Mouse (Mus musculus): Measurements from ENCODE around the gene Glis2. TPM values are rescaled to one million over a fixed set of nuclear protein-coding genes. Genes with fewer than 3 reads are reported as not detected.

The Glis2 gene
- polyA plus RNA-seq, 1 experiment, result 29.6 TPM

DNA sequence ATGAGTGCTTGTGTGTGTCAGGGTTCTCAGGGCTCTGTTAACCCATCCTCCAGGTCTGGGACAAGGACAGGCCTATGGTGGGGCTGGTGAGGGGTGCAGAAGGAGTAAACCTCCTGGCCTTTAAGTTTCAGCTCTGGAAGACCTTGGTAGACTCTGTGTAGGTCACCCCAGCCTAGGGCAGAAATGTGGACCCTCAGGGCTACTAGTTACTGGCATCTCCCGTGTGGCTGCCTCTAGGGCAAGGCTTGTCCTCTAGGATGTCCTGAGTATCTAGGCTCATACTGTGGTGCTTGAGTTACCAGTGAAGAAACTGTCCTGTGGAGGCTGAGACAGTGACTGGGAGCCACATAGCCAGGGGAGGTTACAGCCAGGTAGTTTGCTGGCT lies 8.9 kb downstream of the Glis2 start:
- Histone ChIP-seq H3K79me2 (ENCODE audit: control insufficient read depth, insufficient read depth) (peaks cover 97% of the 10 kb centered on the region), H3ac (ENCODE audit: control insufficient read depth, insufficient read length) (no peak overlapping the region), H3K4me2 (ENCODE audit: low read depth) (no peak overlapping the region), H3K27me3 (ENCODE audit: control insufficient read depth, insufficient read depth, insufficient read length) (no peaks in the 10 kb centered on the region), H3K4me3 (no peak overlapping the region), H3K36me3 (ENCODE audit: control insufficient read depth, insufficient read depth) (no peaks in the 10 kb centered on the region)
- no peak for TF ChIP-seq USF1 (IDR thresholded peaks at IDR 0.05; ENCODE audit: low read depth)
- TF ChIP-seq TCF12 (IDR thresholded peaks at IDR 0.05; ENCODE audit: insufficient read depth, poor library complexity, severe bottlenecking), result no peak
- no peak for TF ChIP-seq POLR2A (IDR thresholded peaks at IDR 0.05; ENCODE audit: insufficient read length, low read depth)
- no peak for TF ChIP-seq CEBPB (IDR thresholded peaks at IDR 0.05; ENCODE audit: insufficient read depth, poor library complexity, severe bottlenecking)
- TF ChIP-seq MYOG (IDR thresholded peaks at IDR 0.05; ENCODE audit: control insufficient read depth in 1 of 3, insufficient read depth in 1 of 3, insufficient read length in 2 of 3, low read depth in 2 of 3), result no peak
- TF ChIP-seq TCF3 (IDR thresholded peaks at IDR 0.05; ENCODE audit: insufficient read length, low read depth), result no peak
- TF ChIP-seq E2F4 (IDR thresholded peaks at IDR 0.05; ENCODE audit: insufficient read depth), result no peak
- TF ChIP-seq MYOD1 (IDR thresholded peaks at IDR 0.05; ENCODE audit: control insufficient read depth in 1 of 3, insufficient read length in 2 of 3, low read depth in 2 of 3), result no peak

DNA sequence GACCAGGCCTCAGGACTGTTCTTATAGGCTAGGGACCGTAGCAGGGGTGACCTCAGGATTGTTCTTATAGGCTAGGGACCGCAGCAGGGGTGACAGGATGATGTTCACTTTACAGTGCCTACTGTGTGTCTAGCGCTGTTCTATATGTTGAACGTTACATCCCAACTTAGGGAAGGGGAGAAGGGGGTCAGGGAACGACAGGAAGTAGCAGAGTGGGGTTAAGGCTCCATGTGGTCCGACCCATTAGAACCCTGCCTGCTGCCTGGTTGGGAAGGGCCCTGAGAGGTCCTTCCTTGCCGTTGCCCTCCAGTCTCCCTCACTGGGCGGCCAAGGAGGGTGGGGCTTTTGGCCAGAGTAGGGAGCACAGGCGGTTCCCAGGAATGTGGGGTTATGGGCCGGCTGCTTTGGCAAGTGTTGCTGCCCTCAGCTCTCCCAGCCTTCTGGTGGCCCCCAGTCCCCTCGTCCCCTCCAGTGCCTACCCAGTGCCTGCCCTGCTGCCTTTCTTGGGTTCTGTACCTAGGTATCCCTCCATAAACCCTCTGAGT lies 9.9 kb downstream of the Glis2 start:
- no peak for TF ChIP-seq MYOG (IDR thresholded peaks at IDR 0.05; ENCODE audit: control insufficient read depth in 1 of 3, insufficient read depth in 1 of 3, insufficient read length in 2 of 3, low read depth in 2 of 3)
- no peak for TF ChIP-seq E2F4 (IDR thresholded peaks at IDR 0.05; ENCODE audit: insufficient read depth)
- TF ChIP-seq SRF (IDR thresholded peaks at IDR 0.05; ENCODE audit: control insufficient read depth, insufficient read length, low read depth), result no peak
- TF ChIP-seq POLR2A (IDR thresholded peaks at IDR 0.05; ENCODE audit: insufficient read length, low read depth), result no peak
- no peak for TF ChIP-seq USF1 (IDR thresholded peaks at IDR 0.05; ENCODE audit: low read depth)
- TF ChIP-seq MAX (IDR thresholded peaks at IDR 0.05; ENCODE audit: low read depth), result no peak
- TF ChIP-seq REST (IDR thresholded peaks at IDR 0.05; ENCODE audit: insufficient read depth, insufficient read length), result no peak
- no peak for TF ChIP-seq TCF12 (IDR thresholded peaks at IDR 0.05; ENCODE audit: insufficient read depth, poor library complexity, severe bottlenecking)
- no peak for TF ChIP-seq MYOD1 (IDR thresholded peaks at IDR 0.05; ENCODE audit: control insufficient read depth in 1 of 3, insufficient read length in 2 of 3, low read depth in 2 of 3)
- no peak for TF ChIP-seq CEBPB (IDR thresholded peaks at IDR 0.05; ENCODE audit: insufficient read depth, poor library complexity, severe bottlenecking)
- no peak for TF ChIP-seq POLR2AphosphoS2 (IDR thresholded peaks at IDR 0.05; ENCODE audit: insufficient read length, low read depth)
- TF ChIP-seq TCF3 (IDR thresholded peaks at IDR 0.05; ENCODE audit: insufficient read length, low read depth), result no peak
- Histone ChIP-seq H3K27me3 (ENCODE audit: control insufficient read depth, insufficient read depth, insufficient read length) (no peaks in the 10 kb centered on the region), H3ac (ENCODE audit: control insufficient read depth, insufficient read length) (no peak overlapping the region), H3K79me2 (ENCODE audit: control insufficient read depth, insufficient read depth) (peaks cover 94% of the 10 kb centered on the region), H3K4me2 (ENCODE audit: low read depth) (peak overlapping the region; percentile 30), H3K4me3 (no peak overlapping the region), H3K36me3 (ENCODE audit: control insufficient read depth, insufficient read depth) (peaks cover 5% of the 10 kb centered on the region)

DNA sequence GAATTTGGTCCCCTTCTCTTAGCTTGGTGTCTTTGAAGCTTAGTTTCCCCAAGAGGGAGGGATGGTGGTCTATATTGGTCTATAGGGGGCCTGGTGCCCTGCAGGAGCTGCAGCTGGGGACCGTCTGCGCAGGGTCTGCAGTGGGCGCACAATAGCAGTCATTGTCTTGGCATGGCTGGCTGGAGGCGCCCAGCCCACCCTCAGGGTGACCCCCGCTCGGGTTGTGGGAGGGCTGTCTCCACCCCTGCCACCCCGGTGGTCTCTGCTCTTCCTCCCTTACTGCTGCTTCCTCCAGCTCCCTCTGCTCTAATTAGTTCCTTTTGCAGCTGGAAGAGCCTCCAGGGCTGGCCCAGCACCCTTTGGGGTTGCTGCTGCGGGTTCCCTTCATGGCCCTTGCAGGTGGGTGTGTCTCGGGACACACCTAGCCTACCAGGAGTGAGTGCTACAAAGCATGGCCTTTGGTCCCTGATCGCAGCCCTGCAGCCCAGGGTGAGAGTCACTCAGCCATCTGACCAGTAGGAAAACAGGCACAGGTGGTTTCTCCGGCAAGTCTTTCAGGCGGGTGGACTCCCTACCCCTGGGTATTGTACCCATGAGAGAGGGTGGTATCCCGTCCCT lies 11.1 kb downstream of the Glis2 start:
- no peak for TF ChIP-seq POLR2A (IDR thresholded peaks at IDR 0.05; ENCODE audit: insufficient read length, low read depth)
- no peak for TF ChIP-seq REST (IDR thresholded peaks at IDR 0.05; ENCODE audit: insufficient read depth, insufficient read length)
- TF ChIP-seq E2F4 (IDR thresholded peaks at IDR 0.05; ENCODE audit: insufficient read depth), result no peak
- no peak for TF ChIP-seq MYOG (IDR thresholded peaks at IDR 0.05; ENCODE audit: control insufficient read depth in 1 of 3, insufficient read depth in 1 of 3, insufficient read length in 2 of 3, low read depth in 2 of 3)
- TF ChIP-seq TCF12 (IDR thresholded peaks at IDR 0.05; ENCODE audit: insufficient read depth, poor library complexity, severe bottlenecking), result no peak
- TF ChIP-seq MAX (IDR thresholded peaks at IDR 0.05; ENCODE audit: low read depth), result no peak
- no peak for TF ChIP-seq CEBPB (IDR thresholded peaks at IDR 0.05; ENCODE audit: insufficient read depth, poor library complexity, severe bottlenecking)
- no peak for TF ChIP-seq MYOD1 (IDR thresholded peaks at IDR 0.05; ENCODE audit: control insufficient read depth in 1 of 3, insufficient read length in 2 of 3, low read depth in 2 of 3)
- TF ChIP-seq SRF (IDR thresholded peaks at IDR 0.05; ENCODE audit: control insufficient read depth, insufficient read length, low read depth), result no peak
- no peak for TF ChIP-seq POLR2AphosphoS2 (IDR thresholded peaks at IDR 0.05; ENCODE audit: insufficient read length, low read depth)
- Histone ChIP-seq H3K4me3 (no peak overlapping the region), H3K36me3 (ENCODE audit: control insufficient read depth, insufficient read depth) (peaks cover 13% of the 10 kb centered on the region), H3K79me2 (ENCODE audit: control insufficient read depth, insufficient read depth) (peaks cover 81% of the 10 kb centered on the region), H3K4me2 (ENCODE audit: low read depth) (no peak overlapping the region), H3K27me3 (ENCODE audit: control insufficient read depth, insufficient read depth, insufficient read length) (no peaks in the 10 kb centered on the region), H3ac (ENCODE audit: control insufficient read depth, insufficient read length) (no peak overlapping the region)

DNA sequence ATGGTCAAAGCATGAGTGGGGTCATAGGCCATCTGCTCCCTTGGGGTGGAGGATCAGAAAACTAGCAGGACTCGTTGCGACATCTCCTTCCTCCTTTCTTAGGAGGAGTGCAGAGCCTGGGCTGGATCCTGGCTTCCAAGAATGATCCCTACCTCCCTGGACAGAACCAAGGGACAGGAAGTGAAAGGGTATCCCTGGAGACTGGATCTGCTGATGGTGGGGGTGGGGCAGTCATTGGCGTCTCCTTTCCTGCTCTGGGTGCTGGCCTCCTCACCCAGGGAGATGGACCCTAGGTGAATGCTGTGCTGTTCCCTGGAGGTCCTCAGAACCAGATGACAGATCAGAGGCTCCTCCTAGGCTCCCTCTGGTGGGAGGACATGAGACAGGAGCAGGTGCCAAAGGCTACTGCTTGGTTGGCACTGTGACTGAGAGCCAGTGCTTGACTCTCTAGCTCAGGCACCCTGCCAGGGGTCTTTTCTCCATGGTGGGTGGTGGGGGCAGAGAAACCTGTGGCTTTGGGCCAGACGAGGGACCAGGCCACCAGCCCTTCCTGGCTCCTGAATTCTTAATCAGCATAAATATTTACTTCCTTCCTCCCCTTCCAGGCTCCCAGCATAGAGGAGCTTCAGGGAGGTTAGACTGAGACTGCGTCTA lies 12.0 kb downstream of the Glis2 start:
- no peak overlapping the region for H3K4me2 ChIP-seq (ENCODE audit: low read depth)
- TF ChIP-seq SRF (IDR thresholded peaks at IDR 0.05; ENCODE audit: control insufficient read depth, insufficient read length, low read depth), result no peak
- TF ChIP-seq MYOD1 (IDR thresholded peaks at IDR 0.05; ENCODE audit: control insufficient read depth in 1 of 3, insufficient read length in 2 of 3, low read depth in 2 of 3), result peak in 2 of 3 experiments; percentile 29 to 65
- TF ChIP-seq MYOG (IDR thresholded peaks at IDR 0.05; ENCODE audit: control insufficient read depth in 1 of 3, insufficient read depth in 1 of 3, insufficient read length in 2 of 3, low read depth in 2 of 3), result peak in 1 of 3 experiments; percentile 62
- no peak for TF ChIP-seq POLR2A (IDR thresholded peaks at IDR 0.05; ENCODE audit: insufficient read length, low read depth)
- TF ChIP-seq TCF3 (IDR thresholded peaks at IDR 0.05; ENCODE audit: insufficient read length, low read depth), result no peak
- no peak for TF ChIP-seq TCF12 (IDR thresholded peaks at IDR 0.05; ENCODE audit: insufficient read depth, poor library complexity, severe bottlenecking)
- TF ChIP-seq E2F4 (IDR thresholded peaks at IDR 0.05; ENCODE audit: insufficient read depth), result no peak
- TF ChIP-seq POLR2AphosphoS2 (IDR thresholded peaks at IDR 0.05; ENCODE audit: insufficient read length, low read depth), result no peak
- no peak for TF ChIP-seq REST (IDR thresholded peaks at IDR 0.05; ENCODE audit: insufficient read depth, insufficient read length)
- TF ChIP-seq MAX (IDR thresholded peaks at IDR 0.05; ENCODE audit: low read depth), result no peak
- peak; percentile 44; the same call in 1 of the 2 replicates for TF ChIP-seq CEBPB (IDR thresholded peaks at IDR 0.05; ENCODE audit: insufficient read depth, poor library complexity, severe bottlenecking)
- no peak for TF ChIP-seq USF1 (IDR thresholded peaks at IDR 0.05; ENCODE audit: low read depth)
- H3ac ChIP-seq (ENCODE audit: control insufficient read depth, insufficient read length), result no peak overlapping the region
- H3K36me3 ChIP-seq (ENCODE audit: control insufficient read depth, insufficient read depth), result peaks cover 14% of the 10 kb centered on the region
- H3K27me3 ChIP-seq (ENCODE audit: control insufficient read depth, insufficient read depth, insufficient read length), result no peaks in the 10 kb centered on the region
- H3K79me2 ChIP-seq (ENCODE audit: control insufficient read depth, insufficient read depth), result peaks cover 72% of the 10 kb centered on the region
- no peak overlapping the region for H3K4me3 ChIP-seq

All from myocyte (in vitro differentiated cells).